Mouse (Mus musculus) testis, adult 2 months (tissue): ENCODE results near the gene Sla2. TPM values are rescaled to one million over a fixed set of nuclear protein-coding genes. Genes with fewer than 3 reads are reported as not detected.

Experiments used
- H3K27ac ChIP-seq: fragments of 200-500 bp; 2 replicates; pipeline ENCODE4 v1.5.1; 2012; ENCODE audit warnings: low read depth, low read length; ENCODE audit not compliant: control insufficient read depth, insufficient read depth
- H3K27me3 ChIP-seq: fragments of 200-500 bp; 2 replicates; pipeline ENCODE4 v1.6.1; 2012; ENCODE audit warnings: mild to moderate bottlenecking, low read length, moderate library complexity; ENCODE audit not compliant: control insufficient read depth, insufficient read depth
- H3K36me3 ChIP-seq: fragments of 200-500 bp; 2 replicates; pipeline ENCODE4 v1.6.1; 2012; ENCODE audit warnings: mild to moderate bottlenecking, low read length; ENCODE audit not compliant: control insufficient read depth, insufficient read depth
- H3K4me1 ChIP-seq: fragments of 200-500 bp; 2 replicates; pipeline ENCODE4 v1.6.1; 2012; ENCODE audit warnings: low read length; ENCODE audit not compliant: control insufficient read depth, insufficient read depth
- H3K4me3 ChIP-seq: fragments of 200-500 bp; 2 replicates; pipeline ENCODE4 v1.5.1; 2012; ENCODE audit warnings: low read depth, mild to moderate bottlenecking, low read length, moderate library complexity, mixed read lengths; ENCODE audit not compliant: control insufficient read depth
- CTCF ChIP-seq: fragments of 200-500 bp; IDR thresholded peaks from 2 replicates; pipeline ENCODE4 v1.5.1; 2012; ENCODE audit warnings: low read depth, mild to moderate bottlenecking, inconsistent platforms, low read length, moderate library complexity; ENCODE audit not compliant: control insufficient read depth, insufficient read depth, insufficient replicate concordance
- POLR2A ChIP-seq: fragments of 200-500 bp; IDR thresholded peaks from 2 replicates; pipeline ENCODE4 v1.6.1; 2012; ENCODE audit warnings: low read depth, mild to moderate bottlenecking, inconsistent platforms, low read length, moderate library complexity; ENCODE audit not compliant: control insufficient read depth
- polyA plus RNA-seq: library from polyadenylated mRNA; depleted of rRNA; stranded (reverse); fragments of >200 nt; gene quantifications from 2 replicates; pipeline ENCODE4 v1.2.3, GENCODE M21; 2012

The Sla2 gene
- polyA plus RNA-seq, 1 experiment, result 0.14 TPM

DNA sequence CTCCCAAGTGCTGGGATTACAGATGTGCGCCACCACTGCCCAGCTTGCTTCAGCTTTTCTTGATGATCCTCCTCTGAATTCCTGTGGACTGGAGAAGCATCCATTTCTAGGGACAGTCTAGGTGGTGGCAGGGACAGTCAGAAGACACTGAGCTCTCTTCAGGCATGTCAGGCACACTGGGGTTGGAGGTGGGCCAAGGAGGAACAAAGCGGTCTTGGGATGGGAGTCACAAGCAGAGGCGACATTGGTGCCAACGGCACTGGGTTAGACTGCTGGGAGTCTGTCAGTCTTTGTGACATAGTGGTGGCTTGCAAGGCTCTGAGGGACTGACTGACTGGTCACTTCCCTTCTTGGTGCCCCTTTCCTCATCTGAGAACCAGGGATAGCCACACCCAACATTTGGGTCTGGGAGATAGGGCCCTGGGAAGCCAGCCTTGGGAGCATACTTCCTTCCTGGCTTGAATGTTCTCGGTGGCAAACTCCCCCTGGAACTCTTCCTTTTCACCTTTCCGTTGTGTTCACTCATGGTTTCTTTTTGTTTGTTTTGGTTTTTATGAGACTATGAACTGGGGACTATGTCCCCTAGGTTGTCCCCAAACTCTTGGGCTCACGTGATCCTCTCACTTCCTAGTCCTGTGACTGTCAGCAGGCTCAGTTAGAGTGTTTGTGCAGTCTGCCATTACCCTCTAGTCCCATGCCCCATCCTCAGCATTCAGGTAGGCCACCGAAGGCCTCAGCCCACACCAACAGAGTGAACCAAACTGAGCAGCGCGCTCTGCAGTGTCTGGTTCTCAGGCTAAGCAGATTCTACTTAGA, 2.4 kb downstream of the Sla2 start:
- H3K36me3 ChIP-seq, result no peaks in the 10 kb centered on the region
- H3K27ac ChIP-seq, result no peak overlapping the region
- TF ChIP-seq CTCF (no peak), POLR2A (no peak)
- no peak overlapping the region for H3K4me3 ChIP-seq
- no peaks in the 10 kb centered on the region for H3K4me1 ChIP-seq
- no peaks in the 10 kb centered on the region for H3K27me3 ChIP-seq

- no peak overlapping the region for H3K27ac ChIP-seq
- H3K4me1 ChIP-seq, result no peaks in the 10 kb centered on the region
- H3K36me3 ChIP-seq, result no peaks in the 10 kb centered on the region
- no peaks in the 10 kb centered on the region for H3K27me3 ChIP-seq
- TF ChIP-seq POLR2A, result no peak
- TF ChIP-seq CTCF, result no peak
- H3K4me3 ChIP-seq, result no peak overlapping the region
These were observed 4.5 kb downstream of the Sla2 start for GRCm38 (mm10) chr2:156882431-156883001.

GRCm38 (mm10) chr2:156879541-156879940, 7.5 kb downstream of the Sla2 start:
- H3K36me3 ChIP-seq, result no peaks in the 10 kb centered on the region
- TF ChIP-seq CTCF, result no peak
- TF ChIP-seq POLR2A, result no peak
- H3K4me3 ChIP-seq, result no peak overlapping the region
- H3K27me3 ChIP-seq, result no peaks in the 10 kb centered on the region
- H3K4me1 ChIP-seq, result no peaks in the 10 kb centered on the region
- no peak overlapping the region for H3K27ac ChIP-seq

GRCm38 (mm10) chr2:156877726-156878125, 9.3 kb downstream of the Sla2 start:
- H3K27ac ChIP-seq, result no peak overlapping the region
- no peaks in the 10 kb centered on the region; the same call in 1 of the 2 replicates for H3K36me3 ChIP-seq
- no peaks in the 10 kb centered on the region for H3K27me3 ChIP-seq
- H3K4me1 ChIP-seq, result no peaks in the 10 kb centered on the region; the same call in 1 of the 2 replicates
- H3K4me3 ChIP-seq, result no peak overlapping the region
- no peak for TF ChIP-seq CTCF
- no peak for TF ChIP-seq POLR2A

DNA sequence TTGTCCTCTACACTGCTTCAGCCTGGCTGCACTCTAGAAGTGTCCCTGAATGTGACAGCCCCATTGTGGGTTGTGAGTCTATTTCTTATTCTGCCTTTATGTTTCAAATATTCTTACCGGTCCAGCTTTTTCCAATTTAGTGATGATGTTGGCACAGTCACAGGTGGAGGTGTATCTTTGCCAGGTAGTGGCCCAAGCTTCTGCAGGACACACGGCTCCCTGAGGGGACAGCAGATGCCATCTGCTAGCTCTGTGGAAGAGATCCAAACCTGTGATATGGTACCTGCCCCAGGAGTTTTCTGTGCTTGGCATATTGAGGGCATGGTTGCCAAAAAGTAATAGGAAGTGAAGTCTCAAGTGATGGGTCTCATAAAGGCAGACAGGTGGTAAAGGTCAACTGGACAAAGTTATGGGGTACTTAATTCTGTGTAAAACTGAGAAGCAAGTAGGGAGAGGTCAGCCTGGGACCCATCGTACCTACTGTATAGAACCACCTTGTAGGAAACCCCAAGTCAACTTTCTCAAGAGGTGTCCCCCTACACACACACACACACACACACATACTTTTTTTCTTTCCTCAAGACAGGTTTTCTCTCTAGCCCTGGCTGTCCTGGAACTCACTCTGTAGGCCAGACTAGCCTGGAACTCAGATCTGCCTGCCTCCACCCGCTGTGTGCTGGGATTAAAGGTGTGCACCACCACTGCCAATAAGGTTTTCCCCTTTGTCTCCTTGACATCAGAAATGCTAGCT, 12.1 kb downstream of the Sla2 start:
- no peak overlapping the region for H3K27ac ChIP-seq
- no peak overlapping the region for H3K4me3 ChIP-seq
- peaks cover 5% of the 10 kb centered on the region for H3K36me3 ChIP-seq
- no peak for TF ChIP-seq POLR2A
- TF ChIP-seq CTCF, result no peak
- H3K4me1 ChIP-seq, result no peaks in the 10 kb centered on the region; the same call in 1 of the 2 replicates
- no peaks in the 10 kb centered on the region for H3K27me3 ChIP-seq

- TF ChIP-seq POLR2A (no peak), CTCF (no peak)
- Histone ChIP-seq H3K27ac (no peak overlapping the region), H3K4me3 (no peak overlapping the region), H3K27me3 (no peaks in the 10 kb centered on the region), H3K4me1 (no peaks in the 10 kb centered on the region; the same call in 1 of the 2 replicates), H3K36me3 (peaks cover 5% of the 10 kb centered on the region)
These were observed 12.8 kb downstream of the Sla2 start for GRCm38 (mm10) chr2:156874047-156874759.
